Mouse (Mus musculus): ENCODE data around the gene Mphosph8. TPM values are rescaled to one million over a fixed set of nuclear protein-coding genes. Genes with fewer than 3 reads are reported as not detected.

Gene Mphosph8
- polyA plus RNA-seq, 1 experiment from 2014 or later: 41.2 TPM

GRCm38 (mm10) chr14:56669046-56669620, 1.1 kb downstream of the Mphosph8 start:
- Histone ChIP-seq H3K4me2 (replicated peaks; ENCODE audit: low read depth, low read length) (peak overlapping the region; percentile 81), H3K27me3 (ENCODE audit: control insufficient read depth, insufficient read depth, low read length) (no peaks in the 10 kb centered on the region), H3K4me1 (ENCODE audit: control insufficient read depth, insufficient read depth, low read length) (peaks cover 12% of the 10 kb centered on the region), H3K36me3 (ENCODE audit: control insufficient read depth, insufficient read depth, low read length) (peaks cover 13% of the 10 kb centered on the region), H3K9ac (ENCODE audit: low read depth, low read length) (peak overlapping the region; percentile 58), H3K27ac (ENCODE audit: low read depth, low read length) (no peak overlapping the region), H3K9me3 (ENCODE audit: control insufficient read depth, low read length) (no peaks in the 10 kb centered on the region), H3K4me3 (ENCODE audit: low read length) (peak overlapping the region; percentile 80)
- ATAC-seq (ENCODE audit: low FRiP score, low TSS enrichment): no peak
- WGBS: 7% methylated on average over 13 of the region's 13 CpGs

- Histone ChIP-seq H3K4me2 (replicated peaks; ENCODE audit: low read depth, low read length) (no peak overlapping the region), H3K4me3 (ENCODE audit: low read length) (no peak overlapping the region), H3K27me3 (ENCODE audit: control insufficient read depth, insufficient read depth, low read length) (no peaks in the 10 kb centered on the region), H3K4me1 (ENCODE audit: control insufficient read depth, insufficient read depth, low read length) (no peaks in the 10 kb centered on the region), H3K9me3 (ENCODE audit: control insufficient read depth, low read length) (no peaks in the 10 kb centered on the region), H3K9ac (ENCODE audit: low read depth, low read length) (no peak overlapping the region), H3K27ac (ENCODE audit: low read depth, low read length) (no peak overlapping the region), H3K36me3 (ENCODE audit: control insufficient read depth, insufficient read depth, low read length) (peaks cover 77% of the 10 kb centered on the region)
- WGBS: 12% methylated on average over 1 of the region's 1 CpGs
- ATAC-seq (ENCODE audit: low FRiP score, low TSS enrichment): no peak
These were observed 17.4 kb downstream of the Mphosph8 start for GRCm38 (mm10) chr14:56685426-56685825.

- WGBS: 86% methylated on average over 1 of the region's 1 CpGs
- no peak overlapping the region for H3K27ac ChIP-seq (ENCODE audit: low read depth, low read length)
- no peaks in the 10 kb centered on the region for H3K4me1 ChIP-seq (ENCODE audit: control insufficient read depth, insufficient read depth, low read length)
- no peak overlapping the region for H3K9ac ChIP-seq (ENCODE audit: low read depth, low read length)
- peaks cover 93% of the 10 kb centered on the region for H3K36me3 ChIP-seq (ENCODE audit: control insufficient read depth, insufficient read depth, low read length)
- ATAC-seq (ENCODE audit: low FRiP score, low TSS enrichment): no peak
- H3K4me2 ChIP-seq (replicated peaks; ENCODE audit: low read depth, low read length): no peak overlapping the region
- no peaks in the 10 kb centered on the region for H3K9me3 ChIP-seq (ENCODE audit: control insufficient read depth, low read length)
- H3K27me3 ChIP-seq (ENCODE audit: control insufficient read depth, insufficient read depth, low read length): no peaks in the 10 kb centered on the region
- no peak overlapping the region for H3K4me3 ChIP-seq (ENCODE audit: low read length)
These were observed 21.1 kb downstream of the Mphosph8 start for GRCm38 (mm10) chr14:56689116-56689515.

- 76% methylated on average over 1 of the region's 1 CpGs for WGBS
- H3K27me3 ChIP-seq (ENCODE audit: control insufficient read depth, insufficient read depth, low read length): no peaks in the 10 kb centered on the region
- no peak overlapping the region for H3K4me2 ChIP-seq (replicated peaks; ENCODE audit: low read depth, low read length)
- H3K27ac ChIP-seq (ENCODE audit: low read depth, low read length): no peak overlapping the region
- H3K4me1 ChIP-seq (ENCODE audit: control insufficient read depth, insufficient read depth, low read length): no peaks in the 10 kb centered on the region
- H3K9me3 ChIP-seq (ENCODE audit: control insufficient read depth, low read length): no peaks in the 10 kb centered on the region
- ATAC-seq (ENCODE audit: low FRiP score, low TSS enrichment): no peak
- peaks cover 93% of the 10 kb centered on the region for H3K36me3 ChIP-seq (ENCODE audit: control insufficient read depth, insufficient read depth, low read length)
- H3K4me3 ChIP-seq (ENCODE audit: low read length): no peak overlapping the region
- no peak overlapping the region for H3K9ac ChIP-seq (ENCODE audit: low read depth, low read length)
These were observed 21.7 kb downstream of the Mphosph8 start for GRCm38 (mm10) chr14:56689766-56690165.

GRCm38 (mm10) chr14:56695495-56695894, 27.4 kb downstream of the Mphosph8 start:
- ATAC-seq (ENCODE audit: low FRiP score, low TSS enrichment): no peak
- Histone ChIP-seq H3K4me3 (ENCODE audit: low read length) (no peak overlapping the region), H3K36me3 (ENCODE audit: control insufficient read depth, insufficient read depth, low read length) (peaks cover 93% of the 10 kb centered on the region), H3K9ac (ENCODE audit: low read depth, low read length) (no peak overlapping the region), H3K9me3 (ENCODE audit: control insufficient read depth, low read length) (no peaks in the 10 kb centered on the region), H3K4me2 (replicated peaks; ENCODE audit: low read depth, low read length) (no peak overlapping the region), H3K27ac (ENCODE audit: low read depth, low read length) (no peak overlapping the region), H3K27me3 (ENCODE audit: control insufficient read depth, insufficient read depth, low read length) (no peaks in the 10 kb centered on the region), H3K4me1 (ENCODE audit: control insufficient read depth, insufficient read depth, low read length) (no peaks in the 10 kb centered on the region)
- WGBS: 78% methylated on average over 3 of the region's 3 CpGs

- no peaks in the 10 kb centered on the region for H3K27me3 ChIP-seq (ENCODE audit: control insufficient read depth, insufficient read depth, low read length)
- H3K4me1 ChIP-seq (ENCODE audit: control insufficient read depth, insufficient read depth, low read length): no peaks in the 10 kb centered on the region
- no peak overlapping the region for H3K27ac ChIP-seq (ENCODE audit: low read depth, low read length)
- no peaks in the 10 kb centered on the region for H3K9me3 ChIP-seq (ENCODE audit: control insufficient read depth, low read length)
- H3K36me3 ChIP-seq (ENCODE audit: control insufficient read depth, insufficient read depth, low read length): peaks cover 74% of the 10 kb centered on the region
- no peak overlapping the region for H3K4me2 ChIP-seq (replicated peaks; ENCODE audit: low read depth, low read length)
- WGBS: 90% methylated on average over 5 of the region's 5 CpGs
- ATAC-seq (ENCODE audit: low FRiP score, low TSS enrichment): no peak
- H3K4me3 ChIP-seq (ENCODE audit: low read length): no peak overlapping the region
- no peak overlapping the region for H3K9ac ChIP-seq (ENCODE audit: low read depth, low read length)
These were observed 29.8 kb downstream of the Mphosph8 start for GRCm38 (mm10) chr14:56697836-56698235.

GRCm38 (mm10) chr14:56702644-56703043, 34.6 kb downstream of the Mphosph8 start:
- Histone ChIP-seq H3K9me3 (ENCODE audit: control insufficient read depth, low read length) (no peaks in the 10 kb centered on the region), H3K4me2 (replicated peaks; ENCODE audit: low read depth, low read length) (no peak overlapping the region), H3K27ac (ENCODE audit: low read depth, low read length) (no peak overlapping the region), H3K4me3 (ENCODE audit: low read length) (no peak overlapping the region), H3K36me3 (ENCODE audit: control insufficient read depth, insufficient read depth, low read length) (peaks cover 28% of the 10 kb centered on the region), H3K27me3 (ENCODE audit: control insufficient read depth, insufficient read depth, low read length) (no peaks in the 10 kb centered on the region), H3K4me1 (ENCODE audit: control insufficient read depth, insufficient read depth, low read length) (0 out of 2 replicates have a peak, but pooled peaks cover 3% of the 10 kb centered on the region), H3K9ac (ENCODE audit: low read depth, low read length) (no peak overlapping the region)
- 94% methylated on average over 4 of the region's 4 CpGs for WGBS
- ATAC-seq (ENCODE audit: low FRiP score, low TSS enrichment): no peak

- Histone ChIP-seq H3K4me2 (replicated peaks; ENCODE audit: low read depth, low read length) (no peak overlapping the region), H3K27ac (ENCODE audit: low read depth, low read length) (no peak overlapping the region), H3K27me3 (ENCODE audit: control insufficient read depth, insufficient read depth, low read length) (no peaks in the 10 kb centered on the region), H3K9ac (ENCODE audit: low read depth, low read length) (no peak overlapping the region), H3K4me1 (ENCODE audit: control insufficient read depth, insufficient read depth, low read length) (0 out of 2 replicates have a peak, but pooled peaks cover 3% of the 10 kb centered on the region), H3K36me3 (ENCODE audit: control insufficient read depth, insufficient read depth, low read length) (peaks cover 2% of the 10 kb centered on the region; the same call in 1 of the 2 replicates), H3K4me3 (ENCODE audit: low read length) (no peak overlapping the region), H3K9me3 (ENCODE audit: control insufficient read depth, low read length) (no peaks in the 10 kb centered on the region)
- no peak for ATAC-seq (ENCODE audit: low FRiP score, low TSS enrichment)
- 75% methylated on average over 4 of the region's 4 CpGs for WGBS
These were observed 37.6 kb downstream of the Mphosph8 start for GRCm38 (mm10) chr14:56705687-56706086.

GRCm38 (mm10) chr14:56726493-56726892, 58.4 kb downstream of the Mphosph8 start:
- no peak overlapping the region for H3K4me3 ChIP-seq (ENCODE audit: low read length)
- 91% methylated on average over 1 of the region's 1 CpGs for WGBS
- no peaks in the 10 kb centered on the region for H3K27me3 ChIP-seq (ENCODE audit: control insufficient read depth, insufficient read depth, low read length)
- no peak overlapping the region for H3K9ac ChIP-seq (ENCODE audit: low read depth, low read length)
- no peaks in the 10 kb centered on the region for H3K4me1 ChIP-seq (ENCODE audit: control insufficient read depth, insufficient read depth, low read length)
- ATAC-seq (ENCODE audit: low FRiP score, low TSS enrichment): no peak
- H3K4me2 ChIP-seq (replicated peaks; ENCODE audit: low read depth, low read length): no peak overlapping the region
- H3K36me3 ChIP-seq (ENCODE audit: control insufficient read depth, insufficient read depth, low read length): peaks cover 8% of the 10 kb centered on the region; the same call in 1 of the 2 replicates
- no peaks in the 10 kb centered on the region for H3K9me3 ChIP-seq (ENCODE audit: control insufficient read depth, low read length)
- no peak overlapping the region for H3K27ac ChIP-seq (ENCODE audit: low read depth, low read length)
